Mouse (Mus musculus): ENCODE results near the gene Dact2. TPM values are rescaled to one million over a fixed set of nuclear protein-coding genes. Genes with fewer than 3 reads are reported as not detected.

Gene Dact2
- polyA plus RNA-seq, 1 experiment from 2014 or later = 4.5 TPM

DNA sequence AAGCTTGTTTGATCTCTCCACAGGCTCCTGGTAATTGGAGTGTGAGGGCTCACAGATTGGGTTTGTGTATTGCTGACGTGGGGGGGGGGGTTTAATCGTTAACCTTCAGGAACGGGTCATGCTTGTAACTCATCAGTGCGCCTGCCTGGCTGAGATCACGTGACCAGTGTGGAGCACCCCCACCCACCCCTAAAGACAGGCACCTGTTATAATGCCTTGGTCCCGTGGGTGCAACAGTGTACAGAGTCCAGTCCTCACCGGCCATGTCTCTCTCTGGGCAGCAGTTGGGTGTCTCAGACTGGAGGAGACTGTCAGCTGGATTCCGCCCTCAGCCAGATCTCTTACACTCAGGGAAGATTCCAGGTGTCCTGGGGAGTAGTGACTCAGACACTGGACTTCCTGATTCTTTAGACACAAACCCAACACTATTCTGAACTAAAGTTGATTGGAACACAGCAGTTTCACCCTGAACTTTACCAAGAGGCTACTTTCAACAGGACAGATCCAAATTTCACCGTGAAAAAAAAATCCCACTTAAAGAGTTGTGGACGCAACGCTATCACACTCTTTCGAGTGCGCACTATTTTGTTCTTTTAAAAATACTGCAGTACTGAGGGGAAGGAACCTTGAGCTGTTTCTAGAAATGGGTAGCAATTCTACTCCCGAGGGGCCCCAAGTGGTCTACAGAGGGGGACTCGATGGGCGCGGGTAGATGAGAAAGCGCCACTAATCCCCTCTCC, 1.6 kb downstream of the Dact2 start:
- Histone ChIP-seq H3K36me3 (ENCODE audit: control insufficient read depth, insufficient read depth, low read length) (no peaks in the 10 kb centered on the region), H3K27ac (ENCODE audit: low read length) (peak overlapping the region; percentile 93), H3K9ac (ENCODE audit: low read depth, low read length) (peak overlapping the region; percentile 90), H3K27me3 (replicated peaks; ENCODE audit: control insufficient read depth, insufficient read depth, low read length) (peaks cover 7% of the 10 kb centered on the region), H3K4me3 (ENCODE audit: low read length) (peak overlapping the region; percentile 76), H3K9me3 (ENCODE audit: control insufficient read depth, low read length) (no peaks in the 10 kb centered on the region), H3K4me1 (ENCODE audit: control insufficient read depth, insufficient read depth, low read length) (peaks cover 21% of the 10 kb centered on the region), H3K4me2 (ENCODE audit: low read depth, low read length) (peak overlapping the region; percentile 78)
- 4% methylated on average over 18 of the region's 18 CpGs for WGBS
- ATAC-seq = peak; percentile 68

DNA sequence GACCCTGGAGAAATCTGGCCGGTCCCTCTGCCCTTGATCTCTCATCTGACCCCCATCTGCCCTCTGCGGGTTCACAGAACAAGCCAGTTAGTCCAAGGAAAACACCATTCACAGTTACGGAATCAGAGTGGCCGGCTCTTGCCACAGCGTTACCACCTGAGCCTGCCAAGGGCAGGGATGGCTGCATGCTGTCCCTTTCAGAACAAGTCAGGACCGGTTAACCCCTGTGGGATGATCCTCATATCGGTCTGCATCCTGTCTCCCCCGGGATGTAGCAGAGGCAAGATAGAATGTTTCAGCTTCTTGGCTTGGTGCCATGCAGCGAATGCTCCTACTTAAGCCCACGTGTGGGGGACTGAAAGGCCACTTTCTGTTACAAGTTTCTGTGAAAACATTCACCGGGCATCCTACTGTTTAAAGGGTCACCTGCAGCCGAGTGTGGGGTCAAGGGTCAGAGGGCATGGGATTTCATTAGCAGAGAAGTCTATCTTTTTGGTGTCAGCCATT, 2.8 kb downstream of the Dact2 start:
- 10% methylated on average over 12 of the region's 12 CpGs for WGBS
- H3K9me3 ChIP-seq (ENCODE audit: control insufficient read depth, low read length) = no peaks in the 10 kb centered on the region
- peaks cover 7% of the 10 kb centered on the region for H3K27me3 ChIP-seq (replicated peaks; ENCODE audit: control insufficient read depth, insufficient read depth, low read length)
- peaks cover 15% of the 10 kb centered on the region for H3K4me1 ChIP-seq (ENCODE audit: control insufficient read depth, insufficient read depth, low read length)
- peak overlapping the region; percentile 2; the same call in 1 of the 2 replicates for H3K27ac ChIP-seq (ENCODE audit: low read length)
- H3K9ac ChIP-seq (ENCODE audit: low read depth, low read length) = 0 out of 2 replicates have a peak overlapping the region, but pooled peaks have one; percentile 25
- no peaks in the 10 kb centered on the region for H3K36me3 ChIP-seq (ENCODE audit: control insufficient read depth, insufficient read depth, low read length)
- no peak for ATAC-seq
- peak overlapping the region; percentile 76 for H3K4me3 ChIP-seq (ENCODE audit: low read length)
- H3K4me2 ChIP-seq (ENCODE audit: low read depth, low read length) = peak overlapping the region; percentile 78

DNA sequence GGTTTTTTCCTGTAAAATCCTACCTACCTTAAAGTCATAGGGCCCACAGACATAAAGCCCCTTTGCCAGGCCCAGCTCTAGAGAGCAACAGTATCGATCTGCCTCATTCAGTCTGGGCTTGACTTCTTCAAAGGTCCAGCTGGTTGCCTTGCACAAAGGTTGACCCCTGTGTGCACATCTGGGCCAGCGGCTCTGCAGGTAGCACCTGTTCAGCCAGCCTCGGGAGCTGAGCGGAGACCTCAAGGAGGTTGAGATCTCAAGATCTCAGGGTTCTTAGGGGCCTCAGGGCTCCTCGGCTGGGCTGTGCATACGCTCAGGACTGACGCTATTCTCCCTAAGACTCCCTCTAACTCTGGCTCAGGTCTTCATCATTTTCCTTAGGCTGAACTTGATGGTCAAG, 3.9 kb downstream of the Dact2 start:
- peaks cover 15% of the 10 kb centered on the region for H3K4me1 ChIP-seq (ENCODE audit: control insufficient read depth, insufficient read depth, low read length)
- H3K9me3 ChIP-seq (ENCODE audit: control insufficient read depth, low read length) = no peaks in the 10 kb centered on the region
- H3K27ac ChIP-seq (ENCODE audit: low read length) = no peak overlapping the region
- no peak for ATAC-seq
- no peaks in the 10 kb centered on the region for H3K36me3 ChIP-seq (ENCODE audit: control insufficient read depth, insufficient read depth, low read length)
- H3K27me3 ChIP-seq (replicated peaks; ENCODE audit: control insufficient read depth, insufficient read depth, low read length) = peaks cover 7% of the 10 kb centered on the region
- H3K4me3 ChIP-seq (ENCODE audit: low read length) = no peak overlapping the region
- no peak overlapping the region for H3K9ac ChIP-seq (ENCODE audit: low read depth, low read length)
- no peak overlapping the region for H3K4me2 ChIP-seq (ENCODE audit: low read depth, low read length)
- 64% methylated on average over 7 of the region's 7 CpGs for WGBS

DNA sequence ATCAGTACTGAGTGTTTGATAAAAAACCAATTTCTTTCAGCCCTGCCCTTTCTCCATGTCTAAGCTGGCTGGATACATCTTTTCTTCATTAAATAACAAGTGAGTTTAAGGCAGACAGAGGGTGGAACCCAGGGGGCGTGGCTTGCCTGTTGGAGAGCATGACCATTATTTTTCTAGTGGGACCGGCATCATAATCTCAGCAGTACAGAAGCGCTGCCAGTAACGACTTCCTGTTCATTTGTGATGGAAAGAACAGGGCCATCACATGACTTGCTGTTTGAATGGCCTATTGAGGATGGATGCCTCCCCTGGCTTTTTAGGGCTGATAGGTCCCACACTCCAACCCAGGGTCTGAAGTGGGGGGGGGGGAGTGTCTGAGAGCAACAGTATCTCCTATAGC, 4.5 kb downstream of the Dact2 start:
- Histone ChIP-seq H3K4me3 (ENCODE audit: low read length) (no peak overlapping the region), H3K27ac (ENCODE audit: low read length) (no peak overlapping the region), H3K27me3 (replicated peaks; ENCODE audit: control insufficient read depth, insufficient read depth, low read length) (peaks cover 7% of the 10 kb centered on the region), H3K9me3 (ENCODE audit: control insufficient read depth, low read length) (no peaks in the 10 kb centered on the region), H3K4me1 (ENCODE audit: control insufficient read depth, insufficient read depth, low read length) (peaks cover 15% of the 10 kb centered on the region), H3K36me3 (ENCODE audit: control insufficient read depth, insufficient read depth, low read length) (no peaks in the 10 kb centered on the region), H3K9ac (ENCODE audit: low read depth, low read length) (no peak overlapping the region), H3K4me2 (ENCODE audit: low read depth, low read length) (no peak overlapping the region)
- ATAC-seq = no peak
- 33% methylated on average over 4 of the region's 4 CpGs for WGBS

DNA sequence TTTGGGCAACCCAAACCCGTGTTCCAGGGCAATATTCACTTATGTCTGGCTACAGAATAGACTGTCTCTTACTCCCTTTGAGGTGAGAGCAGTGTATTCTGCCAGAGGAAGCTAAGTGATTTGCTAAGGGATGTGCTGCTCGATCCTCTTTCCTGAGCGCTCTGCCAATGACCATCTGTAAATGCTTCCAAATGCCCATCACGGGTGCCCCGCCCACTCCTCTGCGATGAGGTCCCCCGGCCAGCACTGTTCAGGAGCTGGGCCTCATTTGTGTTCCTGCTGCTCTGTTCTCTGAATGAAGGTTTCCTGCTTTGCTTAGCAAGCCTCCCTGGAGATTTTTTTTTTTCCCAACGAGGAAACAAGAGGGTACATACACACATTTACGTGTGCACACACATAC, 11.2 kb downstream of the Dact2 start:
- no peak overlapping the region for H3K4me2 ChIP-seq (ENCODE audit: low read depth, low read length)
- H3K4me1 ChIP-seq (ENCODE audit: control insufficient read depth, insufficient read depth, low read length) = peaks cover 6% of the 10 kb centered on the region
- H3K9me3 ChIP-seq (ENCODE audit: control insufficient read depth, low read length) = no peaks in the 10 kb centered on the region
- H3K4me3 ChIP-seq (ENCODE audit: low read length) = no peak overlapping the region
- WGBS = 35% methylated on average over 9 of the region's 9 CpGs
- H3K27me3 ChIP-seq (replicated peaks; ENCODE audit: control insufficient read depth, insufficient read depth, low read length) = no peaks in the 10 kb centered on the region
- H3K36me3 ChIP-seq (ENCODE audit: control insufficient read depth, insufficient read depth, low read length) = 0 out of 2 replicates have a peak, but pooled peaks cover 4% of the 10 kb centered on the region
- no peak overlapping the region for H3K9ac ChIP-seq (ENCODE audit: low read depth, low read length)
- ATAC-seq = no peak
- H3K27ac ChIP-seq (ENCODE audit: low read length) = no peak overlapping the region

DNA sequence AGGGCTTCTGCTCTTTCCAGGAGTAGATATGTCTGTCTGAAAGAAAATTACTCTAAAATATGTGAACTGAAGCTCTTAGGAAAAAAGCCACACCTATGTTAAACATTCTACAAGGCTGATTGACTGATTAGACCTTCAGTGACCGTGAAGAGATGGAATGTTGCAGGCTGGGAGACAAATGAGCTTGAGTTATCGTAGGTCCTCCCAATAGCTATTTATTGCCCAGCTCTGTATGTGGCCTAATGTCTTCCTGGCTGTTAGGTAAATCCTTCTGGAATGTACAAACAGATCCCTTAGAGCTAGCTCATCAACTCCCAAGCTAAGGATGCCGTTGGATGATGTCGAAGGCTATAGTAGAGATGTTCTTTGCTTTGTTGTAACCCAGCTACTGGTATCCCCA, 11.7 kb downstream of the Dact2 start:
- H3K36me3 ChIP-seq (ENCODE audit: control insufficient read depth, insufficient read depth, low read length) = 0 out of 2 replicates have a peak, but pooled peaks cover 4% of the 10 kb centered on the region
- no peak overlapping the region for H3K4me3 ChIP-seq (ENCODE audit: low read length)
- no peak overlapping the region for H3K9ac ChIP-seq (ENCODE audit: low read depth, low read length)
- peaks cover 6% of the 10 kb centered on the region for H3K4me1 ChIP-seq (ENCODE audit: control insufficient read depth, insufficient read depth, low read length)
- no peak overlapping the region for H3K4me2 ChIP-seq (ENCODE audit: low read depth, low read length)
- WGBS = 24% methylated on average over 4 of the region's 4 CpGs
- no peaks in the 10 kb centered on the region for H3K9me3 ChIP-seq (ENCODE audit: control insufficient read depth, low read length)
- no peaks in the 10 kb centered on the region for H3K27me3 ChIP-seq (replicated peaks; ENCODE audit: control insufficient read depth, insufficient read depth, low read length)
- ATAC-seq = peak; percentile 72
- H3K27ac ChIP-seq (ENCODE audit: low read length) = 0 out of 2 replicates have a peak overlapping the region, but pooled peaks have one; percentile 2

DNA sequence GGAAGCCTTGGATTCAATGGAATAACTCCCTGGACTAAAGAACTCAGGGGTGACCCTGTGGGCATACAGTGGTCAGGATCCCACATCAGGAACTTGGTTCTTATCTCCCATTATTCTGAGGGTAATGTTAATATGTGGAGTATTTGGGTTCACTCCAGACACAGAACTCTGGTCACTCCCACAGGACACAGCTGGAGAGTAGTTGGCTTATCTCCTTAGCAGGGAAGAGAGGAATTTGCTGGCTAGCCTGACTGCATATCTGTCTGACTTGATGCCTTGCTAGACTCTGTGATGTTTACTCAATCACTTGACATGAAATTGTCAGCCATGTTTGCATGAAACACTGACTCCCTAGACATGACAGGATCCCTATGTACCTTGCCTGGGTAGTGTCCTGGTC, 15.6 kb downstream of the Dact2 start:
- no peak overlapping the region for H3K4me3 ChIP-seq (ENCODE audit: low read length)
- no peak overlapping the region for H3K4me2 ChIP-seq (ENCODE audit: low read depth, low read length)
- H3K9ac ChIP-seq (ENCODE audit: low read depth, low read length) = no peak overlapping the region
- H3K27ac ChIP-seq (ENCODE audit: low read length) = no peak overlapping the region
- H3K27me3 ChIP-seq (replicated peaks; ENCODE audit: control insufficient read depth, insufficient read depth, low read length) = no peaks in the 10 kb centered on the region
- peaks cover 6% of the 10 kb centered on the region for H3K4me1 ChIP-seq (ENCODE audit: control insufficient read depth, insufficient read depth, low read length)
- no peaks in the 10 kb centered on the region for H3K36me3 ChIP-seq (ENCODE audit: control insufficient read depth, insufficient read depth, low read length)
- H3K9me3 ChIP-seq (ENCODE audit: control insufficient read depth, low read length) = no peaks in the 10 kb centered on the region
- no peak for ATAC-seq

DNA sequence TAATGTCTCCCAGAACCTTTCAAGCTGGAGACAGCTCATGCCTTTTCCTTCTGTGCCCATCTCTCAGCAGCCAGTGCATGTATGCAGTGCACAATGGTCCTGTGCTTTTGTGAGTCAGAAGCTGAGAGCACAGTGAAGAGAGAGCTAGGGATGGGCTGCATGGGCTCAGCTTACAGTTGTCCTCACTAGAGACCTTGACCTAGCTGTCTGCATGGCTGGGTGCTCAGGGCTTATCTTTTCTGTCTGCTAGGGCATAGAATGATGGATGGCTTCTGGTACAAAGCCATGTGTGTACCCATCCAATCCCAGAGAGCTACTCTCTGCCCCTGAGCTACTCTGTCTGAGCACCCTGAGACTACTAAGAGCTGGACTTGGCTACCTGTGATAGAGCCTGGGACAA, 17.0 kb downstream of the Dact2 start:
- Histone ChIP-seq H3K27me3 (replicated peaks; ENCODE audit: control insufficient read depth, insufficient read depth, low read length) (no peaks in the 10 kb centered on the region), H3K4me1 (ENCODE audit: control insufficient read depth, insufficient read depth, low read length) (peaks cover 3% of the 10 kb centered on the region; the same call in 1 of the 2 replicates), H3K36me3 (ENCODE audit: control insufficient read depth, insufficient read depth, low read length) (no peaks in the 10 kb centered on the region), H3K27ac (ENCODE audit: low read length) (no peak overlapping the region), H3K9me3 (ENCODE audit: control insufficient read depth, low read length) (no peaks in the 10 kb centered on the region), H3K4me3 (ENCODE audit: low read length) (no peak overlapping the region), H3K9ac (ENCODE audit: low read depth, low read length) (no peak overlapping the region), H3K4me2 (ENCODE audit: low read depth, low read length) (no peak overlapping the region)
- no peak for ATAC-seq

DNA sequence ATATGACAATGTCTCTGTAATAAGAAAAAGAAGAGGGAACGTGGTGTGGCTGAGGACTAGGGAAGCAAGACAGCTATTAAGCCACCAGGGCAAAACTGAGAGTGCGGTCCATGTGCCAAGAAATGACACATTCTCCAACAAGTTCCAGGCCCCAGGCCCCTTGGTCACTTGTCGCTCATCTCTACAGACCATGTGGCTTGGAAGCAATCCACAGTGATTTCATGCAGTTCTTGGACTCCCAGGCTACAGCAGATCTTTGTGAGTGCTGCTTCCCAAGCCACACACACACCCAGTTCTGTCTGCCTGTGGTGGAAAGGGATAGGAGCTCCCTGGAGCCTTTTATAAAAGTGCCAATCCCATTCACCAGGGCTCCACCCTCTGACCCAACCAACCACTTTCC, 17.9 kb downstream of the Dact2 start:
- Histone ChIP-seq H3K4me3 (ENCODE audit: low read length) (no peak overlapping the region), H3K9me3 (ENCODE audit: control insufficient read depth, low read length) (no peaks in the 10 kb centered on the region), H3K4me1 (ENCODE audit: control insufficient read depth, insufficient read depth, low read length) (peaks cover 3% of the 10 kb centered on the region; the same call in 1 of the 2 replicates), H3K9ac (ENCODE audit: low read depth, low read length) (no peak overlapping the region), H3K27me3 (replicated peaks; ENCODE audit: control insufficient read depth, insufficient read depth, low read length) (no peaks in the 10 kb centered on the region), H3K36me3 (ENCODE audit: control insufficient read depth, insufficient read depth, low read length) (no peaks in the 10 kb centered on the region), H3K4me2 (ENCODE audit: low read depth, low read length) (no peak overlapping the region), H3K27ac (ENCODE audit: low read length) (no peak overlapping the region)
- no peak for ATAC-seq
- WGBS = 92% methylated on average over 3 of the region's 3 CpGs
